Mouse (Mus musculus) liver, embryonic 16.5 days (tissue): ENCODE results near the gene Fam69a. TPM values are rescaled to one million over a fixed set of nuclear protein-coding genes. Genes with fewer than 3 reads are reported as not detected.

ENCODE experiments used
- ATAC-seq: fragments of 200-750 bp; cut with Nextera tagmentation; 2 replicates; pipeline ENCODE4 v1.8.0; 2017; ENCODE audit warnings: low read depth, mild to moderate bottlenecking, moderate number of reproducible peaks, moderate library complexity
- H3K27ac ChIP-seq: fragments of 300-500 bp; sonication (generic); 2 replicates; pipeline ENCODE4 v1.5.1; 2014; ENCODE audit warnings: mild to moderate bottlenecking, low read length
- H3K27me3 ChIP-seq: fragments of 300-500 bp; sonication (generic); 2 replicates; pipeline ENCODE4 v1.6.1; 2014; ENCODE audit warnings: low read depth, low read length, mixed read lengths; ENCODE audit not compliant: control insufficient read depth, insufficient read depth
- H3K36me3 ChIP-seq: fragments of 300-500 bp; sonication (generic); 2 replicates; pipeline ENCODE4 v1.6.1; 2014; ENCODE audit warnings: mild to moderate bottlenecking; ENCODE audit not compliant: control insufficient read depth, insufficient read depth
- H3K4me1 ChIP-seq: fragments of 300-500 bp; sonication (generic); 2 replicates; pipeline ENCODE4 v1.6.1; 2014; ENCODE audit warnings: low read depth, low read length, mixed read lengths; ENCODE audit not compliant: control insufficient read depth
- H3K4me2 ChIP-seq: fragments of 300-500 bp; sonication (generic); 2 replicates; pipeline ENCODE4 v1.6.1; 2014; ENCODE audit warnings: low read depth, low read length, mixed read lengths
- H3K4me3 ChIP-seq: fragments of 300-500 bp; sonication (generic); 2 replicates; pipeline ENCODE4 v1.5.1; 2014; ENCODE audit warnings: low read depth, mild to moderate bottlenecking, low read length
- H3K9ac ChIP-seq: fragments of 300-500 bp; sonication (generic); 2 replicates; pipeline ENCODE4 v1.6.1; 2014; ENCODE audit warnings: low read depth, low read length
- H3K9me3 ChIP-seq: fragments of 300-500 bp; sonication (generic); replicated peaks from 2 replicates; pipeline ENCODE4 v1.6.1; 2016; ENCODE audit warnings: low read length; ENCODE audit not compliant: control insufficient read depth
- WGBS: fragments of 180-500 bp; shearing (Covaris S2); extraction: QIAGEN DNeasy Blood & Tissue Kit; methylation state at CpG from one replicate; pipeline ENCODE4 v1.1.7; 2014; ENCODE audit not compliant: insufficient replicate concordance; 5-methylcytosine and 5-hydroxymethylcytosine counted together
- polyA plus RNA-seq: library from polyadenylated mRNA; unstranded; fragments of >200 nt; fragmentation: Nextera tagmentation; extraction: Ambion mirVana; gene quantifications from 2 replicates; pipeline ENCODE4 v1.2.1, GENCODE M21; 2015

Fam69a gene
- polyA plus RNA-seq, 1 experiment from 2014 or later = 7.9 TPM

DNA sequence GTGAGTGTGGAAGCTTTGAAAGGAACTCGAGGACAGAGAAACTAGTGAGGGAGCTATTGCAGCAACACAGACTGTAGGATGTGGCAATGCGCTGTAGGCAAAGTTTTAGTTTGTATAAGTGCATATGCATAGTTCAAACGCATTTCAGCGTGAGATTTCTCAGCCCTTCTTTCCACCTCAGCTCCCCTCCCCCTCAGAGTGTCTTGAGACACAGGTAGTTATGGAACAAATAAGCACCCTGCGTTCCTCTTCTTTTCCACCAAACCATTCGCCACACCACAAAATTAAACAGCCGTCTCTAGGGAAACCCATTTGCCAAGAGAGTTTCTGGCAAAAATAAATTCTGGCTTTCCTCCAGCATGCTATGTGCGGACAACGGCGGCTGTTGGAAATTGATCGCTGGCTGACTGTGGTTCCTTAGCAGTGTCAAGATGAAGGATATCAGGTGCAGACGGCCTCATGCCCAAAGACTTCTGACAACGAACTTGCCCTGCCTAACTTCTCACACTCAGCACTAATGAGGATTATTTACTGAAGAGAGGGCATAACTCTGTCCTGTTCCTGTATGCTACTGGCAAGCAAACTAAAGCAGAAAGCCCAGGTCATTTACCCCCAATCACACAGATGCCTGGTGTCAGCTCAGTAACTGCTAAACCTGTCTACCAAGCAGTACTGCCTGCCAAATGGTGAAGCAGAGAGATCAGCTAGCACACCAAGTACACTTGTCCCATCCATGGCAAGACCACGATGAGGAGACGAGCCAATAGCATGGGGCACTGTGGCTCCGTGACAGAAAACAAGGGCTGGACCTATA, 25.2 kb downstream of the Fam69a start:
- 40% methylated on average over 16 of the region's 16 CpGs for WGBS
- Histone ChIP-seq H3K9ac (0 out of 2 replicates have a peak overlapping the region, but pooled peaks have one; percentile 21), H3K27me3 (no peaks in the 10 kb centered on the region), H3K9me3 (no peaks in the 10 kb centered on the region), H3K27ac (peak overlapping the region; percentile 44; the same call in 1 of the 2 replicates), H3K4me1 (peaks cover 55% of the 10 kb centered on the region), H3K4me3 (no peak overlapping the region), H3K36me3 (no peaks in the 10 kb centered on the region), H3K4me2 (peak overlapping the region; percentile 81)
- ATAC-seq = no peak

DNA sequence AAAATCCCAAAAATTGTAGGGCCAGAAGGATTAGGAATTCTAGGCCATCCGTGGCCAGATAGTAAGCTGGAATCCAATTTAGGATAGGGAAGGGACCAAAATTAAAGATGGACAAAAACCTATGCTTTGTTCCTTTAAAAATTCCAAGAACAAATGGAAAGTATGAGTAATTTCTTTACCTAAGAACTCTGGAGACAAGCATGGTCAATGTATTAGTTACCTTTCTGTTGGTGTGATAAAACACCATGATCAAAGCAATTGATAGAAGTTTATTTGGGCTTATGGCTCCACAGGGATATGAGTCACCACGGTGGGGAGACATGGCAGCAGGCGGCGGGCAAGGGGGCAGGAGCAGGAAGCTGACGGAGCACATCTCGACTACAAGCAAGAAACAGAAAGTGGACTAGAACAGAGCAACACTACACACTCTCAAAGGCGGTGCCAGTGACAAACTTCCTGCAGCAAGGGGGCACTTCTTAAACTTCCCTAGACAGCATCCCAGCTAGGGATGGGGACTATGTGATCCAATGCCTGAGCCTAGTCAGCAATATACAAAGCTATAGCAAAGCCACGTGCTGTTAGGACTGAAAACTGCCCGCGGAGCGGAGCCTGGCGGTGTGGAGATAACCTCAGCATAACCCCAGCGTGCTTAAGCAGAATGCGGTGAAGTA, 26.2 kb downstream of the Fam69a start:
- H3K36me3 ChIP-seq = no peaks in the 10 kb centered on the region
- whole genome bisulfite sequencing = 25% methylated on average over 14 of the region's 14 CpGs
- peak; percentile 82 for ATAC-seq
- peak overlapping the region; percentile 87 for H3K27ac ChIP-seq
- peak overlapping the region; percentile 57 for H3K4me3 ChIP-seq
- no peaks in the 10 kb centered on the region for H3K27me3 ChIP-seq
- no peaks in the 10 kb centered on the region for H3K9me3 ChIP-seq
- H3K4me1 ChIP-seq = peaks cover 46% of the 10 kb centered on the region
- peak overlapping the region; percentile 62 for H3K9ac ChIP-seq
- H3K4me2 ChIP-seq = peak overlapping the region; percentile 81

DNA sequence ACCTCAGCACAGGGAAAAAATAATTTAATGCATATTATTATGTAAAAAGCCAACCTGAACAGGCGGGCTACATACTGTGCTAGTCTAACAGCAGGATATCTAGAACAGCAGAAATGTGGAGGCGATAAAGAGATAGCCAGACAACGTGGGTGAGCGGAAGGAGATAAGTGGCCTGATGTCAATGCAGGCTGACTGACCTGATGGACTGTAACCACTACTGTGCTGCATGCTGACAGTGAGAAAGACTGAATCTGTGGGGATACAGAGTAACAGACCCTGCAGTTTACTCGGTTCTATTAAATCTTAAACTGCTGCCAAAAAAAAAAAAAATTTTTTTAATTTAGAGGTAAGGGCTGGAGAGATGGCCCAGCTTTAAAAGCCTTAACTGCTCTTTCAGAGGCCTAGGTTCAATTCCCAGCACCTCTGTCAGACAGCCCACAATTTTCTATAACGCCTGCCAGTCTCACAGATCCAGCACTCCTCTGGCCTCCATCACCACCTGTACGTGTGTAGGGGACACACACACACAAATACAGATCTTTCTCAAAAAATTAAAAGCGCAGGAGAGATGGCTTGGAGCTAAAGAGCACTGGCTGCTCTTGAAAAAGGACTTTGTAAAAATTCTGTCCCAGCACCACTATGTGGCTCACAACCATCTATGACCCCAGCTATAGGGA, 27.1 kb downstream of the Fam69a start:
- Histone ChIP-seq H3K27me3 (no peaks in the 10 kb centered on the region), H3K27ac (peak overlapping the region; percentile 87), H3K9me3 (no peaks in the 10 kb centered on the region), H3K4me3 (no peak overlapping the region), H3K36me3 (no peaks in the 10 kb centered on the region), H3K9ac (peak overlapping the region; percentile 37; the same call in 1 of the 2 replicates), H3K4me2 (peak overlapping the region; percentile 81), H3K4me1 (peaks cover 39% of the 10 kb centered on the region)
- WGBS = 37% methylated on average over 8 of the region's 8 CpGs
- ATAC-seq = peak; percentile 92

DNA sequence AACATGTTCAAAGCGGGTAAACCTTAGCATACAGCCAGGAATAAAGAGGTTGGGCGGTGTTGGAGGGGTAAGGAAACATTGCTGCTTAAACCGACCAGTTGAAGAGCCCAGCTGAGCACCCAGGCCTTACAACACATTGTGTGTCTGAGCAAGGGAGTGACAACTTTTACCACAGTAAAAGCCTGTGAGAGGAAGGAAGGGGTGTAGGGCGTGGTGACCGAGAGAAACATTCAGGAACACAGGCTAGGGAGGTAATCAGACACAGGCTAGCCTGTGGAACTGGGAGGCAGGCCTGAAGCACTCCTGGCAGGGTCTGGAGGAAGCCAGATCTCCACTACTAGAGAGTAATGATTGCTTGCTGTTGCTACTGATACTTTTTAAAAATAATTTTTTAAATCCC, 36.2 kb downstream of the Fam69a start:
- ATAC-seq = peak; percentile 43; the same call in 1 of the 2 replicates
- Histone ChIP-seq H3K4me3 (no peak overlapping the region), H3K27ac (no peak overlapping the region; the same call in 1 of the 2 replicates), H3K9me3 (no peaks in the 10 kb centered on the region), H3K4me1 (peaks cover 8% of the 10 kb centered on the region), H3K9ac (no peak overlapping the region), H3K36me3 (no peaks in the 10 kb centered on the region), H3K27me3 (no peaks in the 10 kb centered on the region), H3K4me2 (no peak overlapping the region)
- 34% methylated on average over 5 of the region's 5 CpGs for WGBS

DNA sequence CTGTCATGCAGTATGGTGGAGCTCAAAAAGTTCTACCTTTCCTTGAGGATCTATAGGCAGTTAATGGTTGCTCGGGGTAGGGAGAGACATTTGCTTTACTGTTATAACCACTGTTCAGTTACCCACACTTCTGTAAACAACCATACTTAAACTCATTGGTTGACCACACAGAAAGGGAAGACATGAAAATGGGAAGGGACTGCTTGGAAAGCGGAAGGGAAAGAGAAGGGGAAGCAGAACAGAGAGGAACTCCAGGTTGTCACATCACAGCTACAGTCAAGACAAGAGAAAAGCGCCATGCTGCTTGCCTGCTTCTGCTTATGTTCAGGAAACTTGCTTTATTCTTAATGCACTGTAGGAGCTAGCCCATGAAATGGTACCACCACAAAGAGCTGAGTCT, 37.3 kb downstream of the Fam69a start:
- Histone ChIP-seq H3K27me3 (no peaks in the 10 kb centered on the region), H3K27ac (no peak overlapping the region), H3K9me3 (no peaks in the 10 kb centered on the region), H3K4me2 (no peak overlapping the region), H3K9ac (no peak overlapping the region), H3K36me3 (no peaks in the 10 kb centered on the region), H3K4me3 (no peak overlapping the region), H3K4me1 (peaks cover 8% of the 10 kb centered on the region)
- 50% methylated on average over 3 of the region's 3 CpGs for WGBS
- peak; percentile 13; the same call in 1 of the 2 replicates for ATAC-seq

DNA sequence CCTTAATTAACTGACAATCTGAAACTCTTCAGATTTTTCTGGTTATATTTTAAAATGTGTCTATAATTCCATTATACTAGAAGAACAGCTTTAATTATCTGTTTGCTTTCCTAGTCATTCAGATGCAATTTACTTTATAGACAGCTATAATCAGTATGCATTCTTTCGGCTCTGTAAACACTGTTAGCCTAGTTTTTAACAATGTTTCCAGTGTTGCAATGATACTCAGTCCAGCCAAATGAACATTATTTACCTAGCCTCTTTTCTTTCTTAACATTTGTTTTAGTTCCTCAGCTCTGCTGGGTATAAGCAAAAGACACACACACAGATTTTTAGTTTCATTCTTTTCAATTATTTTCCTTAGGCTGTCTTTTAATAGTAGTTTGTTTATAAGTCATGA, 38.0 kb downstream of the Fam69a start:
- no peak overlapping the region for H3K4me3 ChIP-seq
- H3K27ac ChIP-seq = no peak overlapping the region
- WGBS = 72% methylated on average over 1 of the region's 1 CpGs
- no peak overlapping the region for H3K9ac ChIP-seq
- H3K27me3 ChIP-seq = no peaks in the 10 kb centered on the region
- H3K9me3 ChIP-seq = no peaks in the 10 kb centered on the region
- no peak for ATAC-seq
- H3K36me3 ChIP-seq = no peaks in the 10 kb centered on the region
- H3K4me1 ChIP-seq = peaks cover 8% of the 10 kb centered on the region
- H3K4me2 ChIP-seq = no peak overlapping the region

DNA sequence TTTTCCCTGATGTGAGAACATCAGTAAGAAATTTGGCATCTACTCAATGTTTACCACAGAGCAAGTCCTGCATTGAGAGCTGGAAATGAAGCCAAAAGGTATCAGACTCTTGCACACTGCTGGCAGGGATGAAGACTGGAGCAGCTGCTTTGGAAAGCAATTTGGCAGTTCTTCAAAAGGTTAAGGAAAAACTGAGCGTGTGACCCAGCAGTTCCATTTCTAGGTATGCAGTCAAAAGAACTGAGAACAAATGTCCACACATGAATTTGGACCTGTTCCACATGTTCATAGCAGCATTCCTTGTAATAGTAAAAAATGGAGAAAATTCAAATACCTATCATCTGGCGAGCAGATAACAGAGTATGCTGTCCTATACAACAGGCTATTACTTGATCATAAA, 39.3 kb downstream of the Fam69a start:
- H3K9me3 ChIP-seq = no peaks in the 10 kb centered on the region
- ATAC-seq = no peak
- no peaks in the 10 kb centered on the region for H3K27me3 ChIP-seq
- H3K4me2 ChIP-seq = no peak overlapping the region
- peaks cover 8% of the 10 kb centered on the region for H3K4me1 ChIP-seq
- no peak overlapping the region for H3K9ac ChIP-seq
- H3K36me3 ChIP-seq = no peaks in the 10 kb centered on the region
- 63% methylated on average over 2 of the region's 2 CpGs for whole genome bisulfite sequencing
- no peak overlapping the region for H3K4me3 ChIP-seq
- no peak overlapping the region for H3K27ac ChIP-seq

DNA sequence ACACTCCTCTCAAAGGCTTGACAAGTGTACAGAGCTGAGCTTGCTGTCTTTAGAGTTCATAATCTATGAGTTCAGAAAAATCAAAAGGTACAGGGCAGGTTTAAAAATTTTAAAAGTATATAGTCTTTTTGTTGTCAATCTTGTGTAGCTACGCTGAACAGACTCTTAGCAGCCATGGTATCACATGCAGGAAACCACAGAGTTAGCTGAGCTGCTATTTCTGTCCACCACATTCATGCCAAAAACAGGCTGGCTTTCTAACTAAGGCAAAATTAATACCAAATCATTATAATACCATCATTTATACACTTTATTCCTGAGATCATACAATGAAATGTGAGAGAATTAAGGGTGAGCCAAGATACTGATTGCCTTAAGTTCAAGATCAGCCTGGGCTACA, 40.4 kb downstream of the Fam69a start:
- no peak overlapping the region for H3K9ac ChIP-seq
- WGBS = 35% methylated on average over 1 of the region's 1 CpGs
- ATAC-seq = no peak
- no peak overlapping the region for H3K4me3 ChIP-seq
- peaks cover 8% of the 10 kb centered on the region for H3K4me1 ChIP-seq
- H3K36me3 ChIP-seq = no peaks in the 10 kb centered on the region
- H3K27ac ChIP-seq = no peak overlapping the region
- no peaks in the 10 kb centered on the region for H3K27me3 ChIP-seq
- no peaks in the 10 kb centered on the region for H3K9me3 ChIP-seq
- no peak overlapping the region for H3K4me2 ChIP-seq
